Mouse (Mus musculus): ENCODE data around the gene Zfp747. TPM values are rescaled to one million over a fixed set of nuclear protein-coding genes. Genes with fewer than 3 reads are reported as not detected.
"Not testable (repeated sequence)": the region's sequence is repeated elsewhere in the genome, so short reads cannot be mapped to it uniquely, and the experiment has no call there.

Gene Zfp747
- polyA plus RNA-seq, 1 experiment from 2014 or later: 5.4 TPM

DNA sequence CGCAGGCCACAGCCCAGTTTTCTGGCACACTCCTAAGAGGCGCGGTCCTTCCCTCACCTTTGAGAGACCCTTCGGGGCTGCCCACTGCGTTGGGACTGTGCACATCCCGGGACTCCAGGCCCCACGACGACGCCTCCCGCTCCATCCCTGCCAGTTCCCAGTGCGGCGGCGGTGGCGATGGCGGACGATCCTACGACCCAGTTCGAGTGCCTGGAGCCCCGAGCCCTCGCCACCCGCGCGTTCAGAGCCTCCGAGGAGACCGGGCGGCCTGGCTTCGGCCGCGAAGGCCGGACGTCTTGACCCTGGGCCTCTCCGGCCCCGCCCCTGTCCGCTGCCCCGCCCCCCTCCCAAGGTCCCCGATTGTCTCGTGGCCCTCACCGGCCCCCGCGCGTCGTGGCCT, 30.8 kb downstream of the Zfp747 start:
- peak overlapping the region; percentile 93 for H3K27ac ChIP-seq (replicated peaks)
- WGBS: under 1% methylated on average over 37 of the region's 42 CpGs
- ATAC-seq (ENCODE audit: low FRiP score, low TSS enrichment) (peak; percentile 60), DNase-seq (ENCODE audit: low spot score) (no peak)
- H3K27me3 ChIP-seq (ENCODE audit: control insufficient read depth, insufficient read depth, low read length): no peaks in the 10 kb centered on the region
- peaks cover 3% of the 10 kb centered on the region; the same call in 1 of the 2 replicates for H3K36me3 ChIP-seq (ENCODE audit: control insufficient read depth, insufficient read depth, low read length)
- peaks cover 3% of the 10 kb centered on the region; the same call in 1 of the 2 replicates for H3K4me1 ChIP-seq (replicated peaks; ENCODE audit: control insufficient read depth, insufficient read depth)
- peak overlapping the region; percentile 79 for H3K4me2 ChIP-seq (replicated peaks; ENCODE audit: low read depth)
- TF ChIP-seq CTCF (IDR thresholded peaks at IDR 0.05; ENCODE audit: low read depth) (no peak), EP300 (optimal IDR thresholded peaks at IDR 0.05) (no peak)
- H3K4me3 ChIP-seq (ENCODE audit: low read depth, low read length): peak overlapping the region; percentile 86
- H3K9me3 ChIP-seq (ENCODE audit: control insufficient read depth, low read length): no peaks in the 10 kb centered on the region
- peak overlapping the region; percentile 88 for H3K9ac ChIP-seq (ENCODE audit: low read length)

- no peak overlapping the region for H3K27ac ChIP-seq (replicated peaks)
- WGBS: 89% methylated on average over 8 of the region's 8 CpGs
Observed at GRCm38 (mm10) chr7:127344371-127344770, 31.5 kb downstream of the Zfp747 start.

GRCm38 (mm10) chr7:127343351-127344019, 32.4 kb downstream of the Zfp747 start:
- no peak overlapping the region for H3K4me3 ChIP-seq (ENCODE audit: low read depth, low read length)
- H3K9me3 ChIP-seq (ENCODE audit: control insufficient read depth, low read length): no peaks in the 10 kb centered on the region
- TF ChIP-seq CTCF (IDR thresholded peaks at IDR 0.05; ENCODE audit: low read depth): no peak
- no peak for TF ChIP-seq EP300 (optimal IDR thresholded peaks at IDR 0.05)
- H3K27ac ChIP-seq (replicated peaks): no peak overlapping the region
- ATAC-seq (ENCODE audit: low FRiP score, low TSS enrichment): no peak
- H3K4me1 ChIP-seq (replicated peaks; ENCODE audit: control insufficient read depth, insufficient read depth): peaks cover 3% of the 10 kb centered on the region; the same call in 1 of the 2 replicates
- DNase-seq (ENCODE audit: low spot score): no peak
- H3K27me3 ChIP-seq (ENCODE audit: control insufficient read depth, insufficient read depth, low read length): no peaks in the 10 kb centered on the region
- H3K9ac ChIP-seq (ENCODE audit: low read length): no peak overlapping the region; the same call in 1 of the 2 replicates
- peaks cover 3% of the 10 kb centered on the region; the same call in 1 of the 2 replicates for H3K36me3 ChIP-seq (ENCODE audit: control insufficient read depth, insufficient read depth, low read length)
- H3K4me2 ChIP-seq (replicated peaks; ENCODE audit: low read depth): no peak overlapping the region
- WGBS: 90% methylated on average over 38 of the region's 38 CpGs

More at GRCm38 (mm10) chr7:127344371-127344770, 31.5 kb downstream of the Zfp747 start:
- peaks cover 3% of the 10 kb centered on the region; the same call in 1 of the 2 replicates for H3K4me1 ChIP-seq (replicated peaks; ENCODE audit: control insufficient read depth, insufficient read depth)
- H3K4me2 ChIP-seq (replicated peaks; ENCODE audit: low read depth): peak overlapping the region; percentile 79
- no peak for TF ChIP-seq EP300 (optimal IDR thresholded peaks at IDR 0.05)
- H3K9me3 ChIP-seq (ENCODE audit: control insufficient read depth, low read length): no peaks in the 10 kb centered on the region
- no peak for ATAC-seq (ENCODE audit: low FRiP score, low TSS enrichment)
- H3K9ac ChIP-seq (ENCODE audit: low read length): peak overlapping the region; percentile 88
- no peaks in the 10 kb centered on the region for H3K27me3 ChIP-seq (ENCODE audit: control insufficient read depth, insufficient read depth, low read length)
- no peak for DNase-seq (ENCODE audit: low spot score)
- peak overlapping the region; percentile 86 for H3K4me3 ChIP-seq (ENCODE audit: low read depth, low read length)
- H3K36me3 ChIP-seq (ENCODE audit: control insufficient read depth, insufficient read depth, low read length): peaks cover 3% of the 10 kb centered on the region; the same call in 1 of the 2 replicates

GRCm38 (mm10) chr7:127342888-127343287, 33.0 kb downstream of the Zfp747 start:
- no peak overlapping the region for H3K9ac ChIP-seq (ENCODE audit: low read length)
- peaks cover 3% of the 10 kb centered on the region; the same call in 1 of the 2 replicates for H3K36me3 ChIP-seq (ENCODE audit: control insufficient read depth, insufficient read depth, low read length)
- TF ChIP-seq CTCF (IDR thresholded peaks at IDR 0.05; ENCODE audit: low read depth): no peak
- TF ChIP-seq EP300 (optimal IDR thresholded peaks at IDR 0.05): no peak
- DNase-seq (ENCODE audit: low spot score) (no peak), ATAC-seq (ENCODE audit: low FRiP score, low TSS enrichment) (no peak)
- no peaks in the 10 kb centered on the region for H3K27me3 ChIP-seq (ENCODE audit: control insufficient read depth, insufficient read depth, low read length)
- no peak overlapping the region for H3K4me3 ChIP-seq (ENCODE audit: low read depth, low read length)
- no peak overlapping the region for H3K27ac ChIP-seq (replicated peaks)
- H3K4me1 ChIP-seq (replicated peaks; ENCODE audit: control insufficient read depth, insufficient read depth): peaks cover 3% of the 10 kb centered on the region; the same call in 1 of the 2 replicates
- 90% methylated on average over 7 of the region's 7 CpGs for WGBS
- H3K4me2 ChIP-seq (replicated peaks; ENCODE audit: low read depth): no peak overlapping the region
- H3K9me3 ChIP-seq (ENCODE audit: control insufficient read depth, low read length): no peaks in the 10 kb centered on the region

- 49% methylated on average over 4 of the region's 4 CpGs for WGBS
- no peaks in the 10 kb centered on the region for H3K27me3 ChIP-seq (ENCODE audit: control insufficient read depth, insufficient read depth, low read length)
- H3K36me3 ChIP-seq (ENCODE audit: control insufficient read depth, insufficient read depth, low read length): peaks cover 3% of the 10 kb centered on the region; the same call in 1 of the 2 replicates
- no peak overlapping the region for H3K4me2 ChIP-seq (replicated peaks; ENCODE audit: low read depth)
- no peaks in the 10 kb centered on the region for H3K9me3 ChIP-seq (ENCODE audit: control insufficient read depth, low read length)
- peaks cover 3% of the 10 kb centered on the region; the same call in 1 of the 2 replicates for H3K4me1 ChIP-seq (replicated peaks; ENCODE audit: control insufficient read depth, insufficient read depth)
- ATAC-seq (ENCODE audit: low FRiP score, low TSS enrichment) (no peak), DNase-seq (ENCODE audit: low spot score) (no peak)
- H3K4me3 ChIP-seq (ENCODE audit: low read depth, low read length): no peak overlapping the region
- no peak overlapping the region for H3K27ac ChIP-seq (replicated peaks)
- TF ChIP-seq EP300 (optimal IDR thresholded peaks at IDR 0.05) (no peak), CTCF (IDR thresholded peaks at IDR 0.05; ENCODE audit: low read depth) (peak; percentile 63)
- H3K9ac ChIP-seq (ENCODE audit: low read length): no peak overlapping the region
Observed at GRCm38 (mm10) chr7:127342332-127342731, 33.5 kb downstream of the Zfp747 start.

DNA sequence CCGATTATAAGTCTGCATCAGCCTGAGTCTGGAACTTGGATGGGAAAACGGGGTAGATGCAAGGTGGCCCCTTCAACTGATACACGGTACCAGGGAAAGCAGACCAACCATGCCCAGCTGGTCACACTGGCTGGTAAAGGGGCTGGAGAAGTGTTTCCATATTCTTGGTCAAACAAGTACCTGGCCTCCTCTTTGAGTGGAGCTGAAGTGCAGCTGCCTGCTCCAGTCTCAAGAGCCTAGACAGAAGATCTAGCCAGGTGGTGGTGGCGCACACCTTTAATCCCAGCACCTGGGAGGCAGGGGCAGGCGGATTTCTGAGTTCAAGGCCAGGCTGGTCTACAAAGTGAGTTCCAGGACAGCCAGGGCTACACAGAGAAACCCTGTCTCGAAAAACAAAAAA, 34.0 kb downstream of the Zfp747 start:
- H3K9ac ChIP-seq (ENCODE audit: low read length); H3K4me1 ChIP-seq (replicated peaks; ENCODE audit: control insufficient read depth, insufficient read depth); H3K36me3 ChIP-seq (ENCODE audit: control insufficient read depth, insufficient read depth, low read length); H3K27ac ChIP-seq (replicated peaks); H3K4me3 ChIP-seq (ENCODE audit: low read depth, low read length); H3K27me3 ChIP-seq (ENCODE audit: control insufficient read depth, insufficient read depth, low read length); H3K9me3 ChIP-seq (ENCODE audit: control insufficient read depth, low read length); ATAC-seq (ENCODE audit: low FRiP score, low TSS enrichment); H3K4me2 ChIP-seq (replicated peaks; ENCODE audit: low read depth); DNase-seq (ENCODE audit: low spot score): not testable (repeated sequence)
- WGBS: 93% methylated on average over 5 of the region's 6 CpGs

Data from stomach, postnatal 0 days (tissue).